Mouse (Mus musculus) liver, embryonic 14.5 days (tissue): ENCODE data around the gene Rnf167. TPM values are rescaled to one million over a fixed set of nuclear protein-coding genes. Genes with fewer than 3 reads are reported as not detected.
A peak's percentile ranks its signal among the peaks of the same experiment; 100 is the strongest.

ENCODE experiments used
- ATAC-seq: fragments of 200-750 bp; cut with Nextera tagmentation; 2 replicates; pipeline ENCODE4 v1.8.0; 2017; ENCODE audit warnings: moderate number of reproducible peaks, mild to moderate bottlenecking, moderate library complexity; ENCODE audit not compliant: insufficient read depth
- DNase-seq, 3 experiments: peaks; one replicate each; pipeline ENCODE4 v3.0.0-alpha.2; 2012 to 2013; ENCODE audit warnings: low read depth in 3 of 3, low spot score in 3 of 3
- H3K27ac ChIP-seq: fragments of 300-500 bp; sonication (generic); 2 replicates; pipeline ENCODE4 v1.5.1; 2014; ENCODE audit warnings: moderate library complexity, mild to moderate bottlenecking, control low read depth, inconsistent platforms
- H3K27me3 ChIP-seq: fragments of 300-500 bp; sonication (generic); 2 replicates; pipeline ENCODE4 v1.6.1; 2014; ENCODE audit warnings: mild to moderate bottlenecking, low read length, moderate library complexity; ENCODE audit not compliant: control insufficient read depth, insufficient read depth
- H3K36me3 ChIP-seq: fragments of 300-500 bp; sonication (generic); replicated peaks from 2 replicates; pipeline ENCODE4 v1.6.1; 2014; ENCODE audit warnings: low read depth; ENCODE audit not compliant: control insufficient read depth, insufficient read depth
- H3K4me1 ChIP-seq, 2 experiments: fragments of 200-500 bp in 1 of 2; fragments of 300-500 bp in 1 of 2; sonication (generic) in 1 of 2; replicated peaks; 2 replicates each; pipeline ENCODE4 v1.6.1; 2012 to 2014; ENCODE audit warnings: antibody characterized with exemption in 1 of 2, inconsistent platforms in 1 of 2, low read length in 1 of 2; ENCODE audit not compliant: control insufficient read depth in 2 of 2, insufficient read depth in 2 of 2
- H3K4me2 ChIP-seq: fragments of 300-500 bp; sonication (generic); 2 replicates; pipeline ENCODE4 v1.6.1; 2014; ENCODE audit warnings: low read depth, mild to moderate bottlenecking, control low read depth, moderate library complexity
- H3K4me3 ChIP-seq, 2 experiments: fragments of 200-500 bp in 1 of 2; fragments of 300-500 bp in 1 of 2; sonication (generic) in 1 of 2; 2 replicates each; pipeline ENCODE4 v1.5.1; 2012 to 2014; ENCODE audit warnings: low read depth in 2 of 2, low read length in 2 of 2, mild to moderate bottlenecking in 2 of 2, control low read depth in 1 of 2, inconsistent platforms in 1 of 2, moderate library complexity in 1 of 2; ENCODE audit not compliant: insufficient read depth in 1 of 2
- H3K9ac ChIP-seq: fragments of 300-500 bp; sonication (generic); replicated peaks from 2 replicates; pipeline ENCODE4 v1.6.1; 2014; ENCODE audit warnings: mild to moderate bottlenecking, control low read depth, moderate library complexity
- H3K9me3 ChIP-seq: fragments of 300-500 bp; sonication (generic); 2 replicates; pipeline ENCODE4 v1.6.1; 2016; ENCODE audit warnings: low read length, mixed read lengths; ENCODE audit not compliant: control insufficient read depth
- CTCF ChIP-seq: IDR thresholded peaks from 2 replicates; pipeline ENCODE4 v1.5.1; 2016; ENCODE audit warnings: antibody characterized with exemption, low read depth, control low read depth
- EP300 ChIP-seq: IDR thresholded peaks from 2 replicates; pipeline ENCODE4 v1.6.1; 2016; ENCODE audit warnings: antibody characterized with exemption, low read depth
- WGBS: fragments of 180-500 bp; shearing (Covaris S2); extraction: QIAGEN DNeasy Blood & Tissue Kit; methylation state at CpG from one replicate; pipeline ENCODE4 v1.1.7; 2014; ENCODE audit not compliant: insufficient replicate concordance; 5-methylcytosine and 5-hydroxymethylcytosine counted together
- polyA plus RNA-seq, 2 experiments: library from polyadenylated mRNA; depleted of rRNA in 1 of 2; stranded (reverse) in 1 of 2; unstranded in 1 of 2; fragments of >200 nt; fragmentation: Nextera tagmentation in 1 of 2; extraction: Ambion mirVana in 1 of 2; gene quantifications; 2 replicates each; pipeline versions ENCODE4 v1.2.1 to v1.2.3; 2012 to 2014

Rnf167 gene
- polyA plus RNA-seq, 2 experiments, result 47.7 to 56.0 TPM

DNA sequence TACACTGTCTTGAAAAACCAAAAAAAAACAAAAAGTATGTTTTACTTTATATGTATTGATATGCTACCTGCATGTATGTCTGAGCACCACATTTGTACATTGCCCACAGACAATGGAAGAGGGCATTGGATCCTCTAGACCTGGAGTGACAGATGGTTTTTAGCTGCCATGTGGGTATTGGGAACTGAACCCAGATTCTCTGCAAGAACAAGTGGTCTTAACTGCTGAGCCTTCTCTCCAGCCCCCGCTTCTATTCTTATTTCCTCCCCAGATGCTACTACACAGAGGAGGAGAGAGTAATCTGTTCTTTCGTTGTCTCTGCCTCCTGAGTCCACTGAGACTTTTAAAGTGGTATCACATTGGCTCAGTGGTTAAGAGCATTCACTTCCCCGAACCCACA lies 46.5 kb downstream of the Rnf167 start:
- Histone ChIP-seq H3K27ac (no peak overlapping the region), H3K4me3 (no peak overlapping the region), H3K9ac (no peak overlapping the region), H3K36me3 (no peaks in the 10 kb centered on the region), H3K9me3 (no peaks in the 10 kb centered on the region), H3K27me3 (no peaks in the 10 kb centered on the region; the same call in 1 of the 2 replicates), H3K4me2 (no peak overlapping the region), H3K4me1 (peaks cover 0 to under 1% of the 10 kb centered on the region in 2 experiments; a peak in 3 of 4 replicates)
- 39% methylated on average over 3 of the region's 3 CpGs for WGBS
- ATAC-seq (no peak), DNase-seq (no peak)
- TF ChIP-seq CTCF, result no peak

DNA sequence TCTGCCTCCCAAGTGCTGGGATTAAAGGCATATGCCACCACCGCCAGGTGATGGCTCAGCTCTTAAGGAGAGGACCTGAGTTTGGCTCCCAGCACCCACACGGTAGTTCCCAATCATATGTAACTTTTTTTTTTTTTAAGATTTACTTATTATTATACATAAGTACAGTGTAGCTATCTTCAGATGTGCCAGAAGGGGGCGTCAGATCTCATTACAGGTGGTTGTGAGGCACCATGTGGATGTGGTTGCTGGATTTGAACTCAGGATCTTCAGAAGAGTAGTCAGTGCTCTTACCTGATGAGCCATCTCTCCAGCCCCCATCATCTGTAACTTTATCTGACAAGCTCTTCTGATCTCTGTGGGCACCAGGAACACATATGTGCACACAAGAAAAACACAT lies 50.3 kb downstream of the Rnf167 start:
- ATAC-seq (no peak), DNase-seq (no peak)
- Histone ChIP-seq H3K27me3 (peaks cover 4% of the 10 kb centered on the region), H3K4me2 (no peak overlapping the region), H3K4me1 (peaks cover 0 to 4% of the 10 kb centered on the region in 2 experiments; a peak in 1 of 4 replicates), H3K4me3 (no peak overlapping the region), H3K9me3 (no peaks in the 10 kb centered on the region), H3K27ac (no peak overlapping the region), H3K9ac (no peak overlapping the region), H3K36me3 (no peaks in the 10 kb centered on the region)
- WGBS, result 53% methylated on average over 3 of the region's 3 CpGs
- no peak for TF ChIP-seq EP300
- no peak for TF ChIP-seq CTCF

DNA sequence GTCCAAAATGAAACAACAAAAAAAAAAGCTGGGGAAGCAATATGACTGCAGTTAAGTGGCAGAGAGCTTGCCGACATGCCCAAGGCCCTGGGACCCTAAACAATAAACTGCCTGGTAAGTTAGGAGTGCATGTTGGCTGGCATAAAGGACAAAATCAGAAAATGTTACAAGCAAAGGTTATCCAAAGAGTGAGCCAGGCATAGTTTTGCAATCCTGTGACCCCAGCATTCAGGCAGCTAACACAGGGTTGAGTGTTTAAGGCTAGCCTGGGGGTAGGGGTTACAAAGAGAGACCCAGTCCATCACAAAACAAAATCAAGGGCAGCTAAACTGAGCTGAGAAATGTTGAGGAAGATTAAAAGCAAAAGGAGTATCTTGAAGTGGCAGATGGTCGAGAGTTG lies 52.0 kb downstream of the Rnf167 start:
- no peaks in the 10 kb centered on the region for H3K36me3 ChIP-seq
- TF ChIP-seq CTCF (no peak), EP300 (no peak)
- H3K27me3 ChIP-seq, result peaks cover 4% of the 10 kb centered on the region
- H3K4me3 ChIP-seq, result no peak overlapping the region
- H3K27ac ChIP-seq, result no peak overlapping the region
- H3K4me2 ChIP-seq, result no peak overlapping the region; the same call in 1 of the 2 replicates
- H3K9ac ChIP-seq, result no peak overlapping the region
- ATAC-seq (no peak), DNase-seq (no peak)
- peaks cover 0 to 4% of the 10 kb centered on the region in 2 experiments; a peak in 1 of 4 replicates for H3K4me1 ChIP-seq
- WGBS, result 59% methylated on average over 2 of the region's 2 CpGs
- no peaks in the 10 kb centered on the region for H3K9me3 ChIP-seq

DNA sequence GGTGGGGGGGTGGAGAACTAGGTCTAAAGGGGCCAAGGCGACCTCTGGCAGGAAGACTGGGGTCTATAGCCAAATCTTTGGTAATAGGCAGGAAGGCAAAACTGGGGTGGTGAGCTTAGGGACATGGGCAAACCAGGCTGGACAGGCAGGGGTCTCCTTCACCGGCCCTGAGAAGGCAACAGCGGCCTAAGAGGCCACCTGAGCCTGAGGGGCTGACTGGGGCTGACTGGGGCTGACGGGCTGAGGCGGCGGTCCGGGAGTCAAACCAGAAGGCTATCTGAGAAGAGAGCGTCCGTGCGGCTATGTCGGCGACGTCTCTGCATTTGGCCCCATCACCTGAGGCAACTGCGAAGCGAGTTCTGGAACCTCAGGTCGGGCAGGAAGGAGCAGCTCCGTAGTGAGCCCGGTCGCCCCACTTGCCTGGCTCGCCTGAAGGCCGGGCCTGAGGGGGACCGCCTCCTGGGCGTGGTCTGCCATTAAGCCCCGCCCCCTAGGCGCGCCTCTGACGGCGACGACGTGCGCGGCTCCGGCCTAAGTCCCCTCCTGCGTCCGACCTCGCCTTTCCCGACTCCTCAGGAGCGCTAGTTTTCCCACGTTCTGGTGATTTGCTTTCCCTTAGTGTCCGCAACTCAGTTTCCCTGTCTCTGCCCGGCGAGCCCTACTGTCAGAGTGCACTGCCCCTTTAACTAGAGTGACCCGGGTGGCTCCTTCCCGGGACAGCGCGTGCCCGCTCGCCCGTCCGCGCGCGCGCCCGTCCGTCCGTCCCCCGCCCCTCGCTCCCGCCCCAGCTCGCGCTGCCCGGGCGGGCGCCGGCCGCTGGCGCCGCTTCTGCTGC lies 52.9 kb downstream of the Rnf167 start, which contains the start of the genes Inca1 and Kif1c:
Gene Inca1, minus strand, starts transcription at position 434 of the 835 bp plus-strand sequence.
Gene Kif1c, plus strand, starts transcription at position 827 of the 835 bp plus-strand sequence.
- ATAC-seq (peak; percentile 98), DNase-seq (peak; percentile 73 to 79 (median 78))
- H3K9me3 ChIP-seq, result no peaks in the 10 kb centered on the region
- no peak within 1 kb of the TSS for H3K27ac ChIP-seq
- H3K4me2 ChIP-seq, result peak within 1 kb of the TSS; percentile 89
- 1% methylated on average over 68 of the region's 69 CpGs for WGBS
- no peaks in the 10 kb centered on the region for H3K36me3 ChIP-seq
- TF ChIP-seq CTCF, result no peak
- no peak for TF ChIP-seq EP300
- peak within 1 kb of the TSS; percentile 77 to 89 for H3K4me3 ChIP-seq
- peaks cover 0 to 4% of the 10 kb centered on the region in 2 experiments; a peak in 1 of 4 replicates for H3K4me1 ChIP-seq
- H3K27me3 ChIP-seq, result peaks cover 4% of the 10 kb centered on the region
- peak within 1 kb of the TSS; percentile 66 for H3K9ac ChIP-seq

DNA sequence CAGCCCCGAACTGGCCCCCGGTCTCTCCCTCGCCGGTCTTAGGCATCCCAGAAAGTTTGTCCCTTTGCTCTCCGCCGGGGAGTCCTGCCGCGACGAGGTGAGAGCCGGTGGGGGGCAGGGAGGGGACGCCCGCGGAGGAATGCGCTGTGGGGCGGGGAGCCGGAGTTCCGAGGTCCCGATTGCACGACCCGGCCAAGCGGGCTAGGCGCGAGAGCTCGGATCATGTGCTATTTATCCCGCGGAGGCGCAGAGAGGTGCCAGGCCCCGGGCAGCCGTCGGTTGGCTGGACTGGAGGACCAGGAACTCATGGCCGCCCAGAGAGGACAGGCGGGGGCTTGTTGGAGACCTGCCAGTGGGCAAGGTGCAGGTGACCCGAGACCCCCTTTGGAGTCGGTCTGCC lies 53.6 kb downstream of the Rnf167 start:
- H3K27ac ChIP-seq, result no peak overlapping the region
- TF ChIP-seq EP300 (no peak), CTCF (no peak)
- peak; percentile 16 for ATAC-seq
- H3K9ac ChIP-seq, result peak overlapping the region; percentile 66
- H3K4me3 ChIP-seq, result peak overlapping the region; percentile 56 to 77
- no peak for DNase-seq
- peaks cover 0 to 4% of the 10 kb centered on the region in 2 experiments; a peak in 1 of 4 replicates for H3K4me1 ChIP-seq
- H3K9me3 ChIP-seq, result no peaks in the 10 kb centered on the region
- H3K36me3 ChIP-seq, result no peaks in the 10 kb centered on the region
- peaks cover 4% of the 10 kb centered on the region for H3K27me3 ChIP-seq
- under 1% methylated on average over 33 of the region's 34 CpGs for WGBS
- H3K4me2 ChIP-seq, result peak overlapping the region; percentile 89

Other genes starting within 250 kb of the Rnf167 start
- gene Pelp1, start 237.2 kb upstream of the Rnf167 start, polyA plus RNA-seq (2012; rRNA removed), result 9.6 and 9.8 TPM in 2 replicates
- 12.1 and 13.8 TPM in 2 replicates for gene Pelp1, start 237.2 kb upstream of the Rnf167 start, polyA plus RNA-seq (2014; fragmentation: Nextera tagmentation; extraction: Ambion mirVana)
- gene Arrb2, start 214.6 kb upstream of the Rnf167 start, polyA plus RNA-seq (2012; rRNA removed), result 17.8 and 19.4 TPM in 2 replicates
- gene Arrb2, start 214.6 kb upstream of the Rnf167 start, polyA plus RNA-seq (2014; fragmentation: Nextera tagmentation; extraction: Ambion mirVana), result 9.8 and 11.0 TPM in 2 replicates
- gene Med11, start 195.3 kb upstream of the Rnf167 start, polyA plus RNA-seq (2012; rRNA removed), result 11.9 and 12.8 TPM in 2 replicates
- gene Med11, start 195.3 kb upstream of the Rnf167 start, polyA plus RNA-seq (2014; fragmentation: Nextera tagmentation; extraction: Ambion mirVana), result 17.0 and 20.0 TPM in 2 replicates
- 0.28 and 0.31 TPM in 2 replicates for gene Zmynd15, start 187.8 kb upstream of the Rnf167 start, polyA plus RNA-seq (2012; rRNA removed)
- 0.10 and 0.29 TPM in 2 replicates for gene Zmynd15, start 187.8 kb upstream of the Rnf167 start, polyA plus RNA-seq (2014; fragmentation: Nextera tagmentation; extraction: Ambion mirVana)
- 0.94 and 1.1 TPM in 2 replicates for gene Cxcl16, start 187.3 kb upstream of the Rnf167 start, polyA plus RNA-seq (2012; rRNA removed)
- gene Cxcl16, start 187.3 kb upstream of the Rnf167 start, polyA plus RNA-seq (2014; fragmentation: Nextera tagmentation; extraction: Ambion mirVana), result 0.79 and 1.5 TPM in 2 replicates
- 0.90 and 1.4 TPM in 2 replicates for gene Tm4sf5, start 142.0 kb upstream of the Rnf167 start, polyA plus RNA-seq (2012; rRNA removed)
- 2.1 and 2.4 TPM in 2 replicates for gene Tm4sf5, start 142.0 kb upstream of the Rnf167 start, polyA plus RNA-seq (2014; fragmentation: Nextera tagmentation; extraction: Ambion mirVana)
- gene Vmo1, start 132.6 kb upstream of the Rnf167 start, polyA plus RNA-seq (2012; rRNA removed), result 0.23 TPM in 1 of 2 replicates, not detected in the other
- gene Vmo1, start 132.6 kb upstream of the Rnf167 start, polyA plus RNA-seq (2014; fragmentation: Nextera tagmentation; extraction: Ambion mirVana), result 0.21 and 0.51 TPM in 2 replicates
- gene Gltpd2, start 128.0 kb upstream of the Rnf167 start, polyA plus RNA-seq (2012; rRNA removed), result 11.2 and 15.7 TPM in 2 replicates
- gene Gltpd2, start 128.0 kb upstream of the Rnf167 start, polyA plus RNA-seq (2014; fragmentation: Nextera tagmentation; extraction: Ambion mirVana), result 18.4 and 20.3 TPM in 2 replicates
- 155 and 171 TPM in 2 replicates for gene Psmb6, start 121.9 kb upstream of the Rnf167 start, polyA plus RNA-seq (2012; rRNA removed)
- gene Psmb6, start 121.9 kb upstream of the Rnf167 start, polyA plus RNA-seq (2014; fragmentation: Nextera tagmentation; extraction: Ambion mirVana), result 345 and 363 TPM in 2 replicates
- gene Gm40193, start 114.3 kb upstream of the Rnf167 start, polyA plus RNA-seq (2012; rRNA removed), result not detected in 2 replicates
- not detected in 2 replicates for gene Gm40193, start 114.3 kb upstream of the Rnf167 start, polyA plus RNA-seq (2014; fragmentation: Nextera tagmentation; extraction: Ambion mirVana)
- 1.9 and 2.6 TPM in 2 replicates for gene Pld2, start 107.2 kb upstream of the Rnf167 start, polyA plus RNA-seq (2012; rRNA removed)
- 1.3 and 1.5 TPM in 2 replicates for gene Pld2, start 107.2 kb upstream of the Rnf167 start, polyA plus RNA-seq (2014; fragmentation: Nextera tagmentation; extraction: Ambion mirVana)
- 13.7 and 14.1 TPM in 2 replicates for gene Mink1, start 84.4 kb upstream of the Rnf167 start, polyA plus RNA-seq (2012; rRNA removed)
- gene Mink1, start 84.4 kb upstream of the Rnf167 start, polyA plus RNA-seq (2014; fragmentation: Nextera tagmentation; extraction: Ambion mirVana), result 3.7 and 5.0 TPM in 2 replicates
- not detected in 2 replicates for gene 4930544D05Rik, start 31.4 kb upstream of the Rnf167 start, polyA plus RNA-seq (2012; rRNA removed)
- not detected in 2 replicates for gene 4930544D05Rik, start 31.4 kb upstream of the Rnf167 start, polyA plus RNA-seq (2014; fragmentation: Nextera tagmentation; extraction: Ambion mirVana)
- not detected in 2 replicates for gene Chrne, start 28.0 kb upstream of the Rnf167 start, polyA plus RNA-seq (2012; rRNA removed)
- not detected in 2 replicates for gene Chrne, start 28.0 kb upstream of the Rnf167 start, polyA plus RNA-seq (2014; fragmentation: Nextera tagmentation; extraction: Ambion mirVana)
- 4.5 TPM in 2 replicates for gene Gp1ba, start 8.1 kb upstream of the Rnf167 start, polyA plus RNA-seq (2012; rRNA removed)
- gene Gp1ba, start 8.1 kb upstream of the Rnf167 start, polyA plus RNA-seq (2014; fragmentation: Nextera tagmentation; extraction: Ambion mirVana), result 7.6 and 9.1 TPM in 2 replicates
- gene Slc25a11, start 244 bp downstream of the Rnf167 start, polyA plus RNA-seq (2012; rRNA removed), result 39.0 and 43.9 TPM in 2 replicates
- gene Slc25a11, start 244 bp downstream of the Rnf167 start, polyA plus RNA-seq (2014; fragmentation: Nextera tagmentation; extraction: Ambion mirVana), result 60.8 and 67.8 TPM in 2 replicates
- gene Pfn1, start 7.4 kb downstream of the Rnf167 start, polyA plus RNA-seq (2012; rRNA removed), result 421 and 438 TPM in 2 replicates
- gene Pfn1, start 7.4 kb downstream of the Rnf167 start, polyA plus RNA-seq (2014; fragmentation: Nextera tagmentation; extraction: Ambion mirVana), result 957 and 1,007 TPM in 2 replicates
- 3.4 and 3.7 TPM in 2 replicates for gene Eno3, start 10.0 kb downstream of the Rnf167 start, polyA plus RNA-seq (2012; rRNA removed)
- 3.6 and 3.9 TPM in 2 replicates for gene Eno3, start 10.0 kb downstream of the Rnf167 start, polyA plus RNA-seq (2014; fragmentation: Nextera tagmentation; extraction: Ambion mirVana)
- 24.6 and 42.0 TPM in 2 replicates for gene Spag7, start 22.2 kb downstream of the Rnf167 start, polyA plus RNA-seq (2012; rRNA removed)
- 27.4 and 29.6 TPM in 2 replicates for gene Spag7, start 22.2 kb downstream of the Rnf167 start, polyA plus RNA-seq (2014; fragmentation: Nextera tagmentation; extraction: Ambion mirVana)
- 2.7 and 3.1 TPM in 2 replicates for gene Camta2, start 40.9 kb downstream of the Rnf167 start, polyA plus RNA-seq (2012; rRNA removed)
- gene Camta2, start 40.9 kb downstream of the Rnf167 start, polyA plus RNA-seq (2014; fragmentation: Nextera tagmentation; extraction: Ambion mirVana), result 2.1 and 2.5 TPM in 2 replicates
- gene Inca1, start 52.9 kb downstream of the Rnf167 start, polyA plus RNA-seq (2012; rRNA removed), result 0.63 and 1.2 TPM in 2 replicates
- 0.71 and 1.4 TPM in 2 replicates for gene Inca1, start 52.9 kb downstream of the Rnf167 start, polyA plus RNA-seq (2014; fragmentation: Nextera tagmentation; extraction: Ambion mirVana)
- gene Kif1c, start 53.3 kb downstream of the Rnf167 start, polyA plus RNA-seq (2012; rRNA removed), result 4.6 and 5.9 TPM in 2 replicates
- 2.2 and 2.9 TPM in 2 replicates for gene Kif1c, start 53.3 kb downstream of the Rnf167 start, polyA plus RNA-seq (2014; fragmentation: Nextera tagmentation; extraction: Ambion mirVana)
- gene Zfp3, start 117.0 kb downstream of the Rnf167 start, polyA plus RNA-seq (2012; rRNA removed), result 0.38 and 0.64 TPM in 2 replicates
- gene Zfp3, start 117.0 kb downstream of the Rnf167 start, polyA plus RNA-seq (2014; fragmentation: Nextera tagmentation; extraction: Ambion mirVana), result 0.85 and 1.1 TPM in 2 replicates
- gene Scimp, start 165.4 kb downstream of the Rnf167 start, polyA plus RNA-seq (2012; rRNA removed), result 0.10 and 0.12 TPM in 2 replicates
- gene Scimp, start 165.4 kb downstream of the Rnf167 start, polyA plus RNA-seq (2014; fragmentation: Nextera tagmentation; extraction: Ambion mirVana), result 0.51 and 0.64 TPM in 2 replicates
- gene Rabep1, start 197.5 kb downstream of the Rnf167 start, polyA plus RNA-seq (2012; rRNA removed), result 2.1 and 3.7 TPM in 2 replicates
- gene Rabep1, start 197.5 kb downstream of the Rnf167 start, polyA plus RNA-seq (2014; fragmentation: Nextera tagmentation; extraction: Ambion mirVana), result 9.1 and 10.3 TPM in 2 replicates